Mouse (Mus musculus) cerebellum, postnatal 25 days (tissue): ENCODE measurements at regions not wholly inside any gene's neighbourhood (a gene's known extent, or its start where the extent isn't known, plus 50 kb on each side); places are given as distances from the start of the nearest gene placed in this dataset.

Experiments used
- DNase-seq, 2 experiments: peaks; one replicate each; pipeline ENCODE4 v3.0.0; 2021; ENCODE audit warnings: mixed read lengths in 2 of 2

GRCm38 (mm10) chr1:189085245-189085644 lies 77.6 kb upstream of the Kctd3 start:
- DNase-seq = no peak

DNA sequence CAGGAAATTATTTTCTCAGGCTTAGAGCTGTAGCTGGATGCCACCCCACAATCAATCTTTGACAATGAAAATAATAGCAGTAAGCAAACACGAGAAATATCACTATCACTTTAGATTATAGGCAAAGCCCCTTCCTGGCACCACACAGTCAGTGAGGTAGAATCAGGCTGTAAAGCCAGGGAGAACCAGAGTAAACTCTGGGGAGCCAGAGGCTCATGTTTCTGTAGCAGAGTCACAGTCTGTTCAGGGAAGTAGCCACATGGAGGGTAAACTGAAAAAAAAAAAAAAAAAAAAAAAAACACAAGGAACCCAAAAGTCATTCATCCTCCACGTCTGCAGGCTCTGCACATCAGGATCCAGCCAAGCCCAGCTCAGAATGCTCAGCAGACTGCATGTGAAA lies 73.6 kb upstream of the Kctd3 start:
- no peak for DNase-seq

- peak; percentile 52 to 73 for DNase-seq
Observed at GRCm38 (mm10) chr1:189080797-189081196, 73.2 kb upstream of the Kctd3 start.

- peak in 1 of 2 experiments; percentile 36 for DNase-seq
Observed at GRCm38 (mm10) chr1:189079451-189080410, 72.1 kb upstream of the Kctd3 start.

- no peak for DNase-seq
Observed at GRCm38 (mm10) chr1:189077861-189078260, 70.2 kb upstream of the Kctd3 start.

- no peak for DNase-seq
Observed at GRCm38 (mm10) chr1:189076276-189076675, 68.6 kb upstream of the Kctd3 start.

DNA sequence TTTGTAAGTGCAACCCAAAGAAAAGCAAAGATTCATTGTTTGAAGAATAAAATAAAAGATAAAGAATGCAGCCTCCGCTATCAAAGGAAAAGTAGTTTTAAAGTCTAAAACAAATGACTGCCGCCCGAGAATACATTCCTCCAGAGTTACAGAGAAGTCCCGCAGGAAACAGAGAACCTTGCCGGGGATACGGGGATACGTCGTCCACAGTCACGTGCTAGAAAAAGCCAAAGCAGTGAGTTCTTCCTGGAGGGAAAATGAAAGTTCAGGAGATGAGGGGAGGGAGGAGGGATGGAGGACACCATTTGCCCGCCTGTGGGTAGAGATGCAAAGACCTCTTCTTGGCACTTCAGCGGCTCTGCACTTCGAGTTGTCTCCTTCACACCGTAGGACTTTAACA lies 68.0 kb upstream of the Kctd3 start:
- DNase-seq = no peak

- no peak for DNase-seq
Observed at GRCm38 (mm10) chr1:189072516-189072915, 64.9 kb upstream of the Kctd3 start.

DNA sequence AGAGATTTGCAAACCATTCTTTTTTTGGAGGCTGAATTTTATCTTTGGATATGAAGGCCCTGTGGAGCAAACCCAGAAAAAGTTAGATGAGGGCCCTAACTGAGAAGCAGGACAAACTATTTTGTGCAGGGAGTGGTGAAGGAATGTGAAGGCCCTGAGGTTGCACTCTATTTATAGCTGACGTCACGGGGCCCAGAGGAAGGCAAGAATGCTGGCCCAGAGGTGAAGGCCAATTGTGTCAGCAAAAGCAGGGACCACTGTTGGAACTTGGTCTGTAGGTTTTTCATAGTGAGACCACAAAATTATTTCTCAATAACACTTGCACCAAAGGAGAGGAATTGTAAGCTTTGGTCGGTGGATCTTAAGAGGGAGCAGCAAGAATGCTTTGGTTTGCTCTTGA lies 60.6 kb upstream of the Kctd3 start:
- DNase-seq = no peak

DNA sequence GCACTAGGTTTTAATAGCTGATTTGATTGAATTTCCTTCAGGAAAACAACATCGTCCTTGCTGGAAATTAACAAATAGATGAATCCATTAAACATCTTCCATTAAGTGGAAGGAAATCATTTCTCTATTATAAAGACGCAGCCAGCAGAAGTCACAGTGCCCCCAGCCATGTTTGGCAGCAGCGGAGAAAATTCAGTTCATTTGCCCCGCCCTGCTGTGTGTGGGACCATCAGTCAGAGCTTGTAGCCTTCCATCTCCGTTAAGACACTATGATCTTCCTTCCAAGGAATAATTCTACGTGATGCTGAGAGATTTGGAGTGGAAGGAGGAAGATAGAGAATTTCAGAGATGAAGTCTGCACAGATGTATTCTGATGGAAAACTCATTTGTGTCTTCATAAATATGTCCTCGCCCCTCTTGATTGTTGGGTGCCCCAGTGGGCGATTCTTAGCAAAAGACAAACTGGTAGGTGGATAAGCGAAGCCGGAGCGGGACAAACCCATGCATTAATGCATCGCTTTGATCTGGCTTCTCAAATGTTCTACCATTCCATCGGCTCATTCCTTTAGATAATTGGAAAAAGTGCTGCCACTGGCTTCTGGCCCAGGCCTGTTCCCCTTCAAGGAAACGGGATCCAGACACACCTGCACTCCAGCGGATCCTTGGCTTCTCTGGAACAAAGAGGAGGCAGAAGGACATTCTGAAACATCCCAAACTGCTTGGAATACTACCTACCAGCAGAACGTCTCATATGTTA lies 59.7 kb upstream of the Kctd3 start:
- no peak for DNase-seq

DNA sequence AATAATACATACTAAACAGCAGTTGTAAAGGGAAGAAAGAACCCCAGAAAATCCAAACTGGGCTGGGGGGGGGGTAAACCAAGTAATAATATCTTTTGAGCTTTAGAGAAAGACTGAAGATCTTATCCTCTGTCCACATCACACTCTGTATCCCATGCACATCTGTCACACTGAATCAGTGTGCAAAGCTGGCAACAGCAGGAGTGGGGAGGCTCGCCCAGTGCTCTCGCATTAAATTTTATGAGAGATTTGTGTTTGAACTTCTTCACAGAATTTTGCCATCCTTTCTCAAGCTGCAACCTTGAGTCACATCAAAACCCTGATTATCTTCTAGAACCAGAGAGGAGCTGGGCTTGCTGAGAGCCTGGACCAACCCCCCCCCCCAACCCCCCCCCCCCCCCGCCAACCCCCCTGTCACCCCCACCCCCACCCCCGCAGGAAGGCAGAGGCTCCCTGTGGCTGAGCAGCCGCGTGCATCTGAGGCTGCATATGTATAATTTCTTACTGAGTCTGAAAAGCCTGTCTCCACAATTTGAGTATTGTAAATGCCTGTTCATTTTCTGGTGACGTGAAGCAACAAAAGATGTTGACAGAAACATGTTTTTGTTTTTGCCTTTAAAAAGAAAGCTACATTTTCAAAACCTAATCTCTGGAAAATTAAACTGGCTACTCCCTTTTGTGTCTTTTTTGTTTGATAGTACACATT lies 59.0 kb upstream of the Kctd3 start:
- no peak for DNase-seq

- DNase-seq = peak; percentile 92 to 93
Observed at GRCm38 (mm10) chr1:189065152-189065910, 57.7 kb upstream of the Kctd3 start.

- peak; percentile 88 to 89 for DNase-seq
Observed at GRCm38 (mm10) chr1:189064629-189065028, 57.0 kb upstream of the Kctd3 start.

- peak; percentile 47 to 65 for DNase-seq
Observed at GRCm38 (mm10) chr1:189063699-189064098, 56.1 kb upstream of the Kctd3 start.

GRCm38 (mm10) chr1:189063209-189063608 lies 55.6 kb upstream of the Kctd3 start:
- DNase-seq = no peak
